8 mouse cellular contexts compared by ENCODE assay signal in genomic region chr1:172297611-172298537, GRCm38 (mm10). TPM values are rescaled to one million over a fixed set of nuclear protein-coding genes. Genes with fewer than 3 reads are reported as not detected.
DNase-seq lines count a peak whose midpoint lies in the region; ATAC-seq and TF ChIP-seq lines count a peak whose summit lies in the region.

Atp1a2 (minus strand) TSS chr1:172298064.

- H3K9ac ChIP-seq in hindbrain, embryonic 14.5 days, result peak within 1 kb of the TSS; percentile 47
- peak within 1 kb of the TSS; percentile 40 for H3K9ac ChIP-seq in limb, embryonic 14.5 days (ENCODE audit: low read depth, low read length, severe bottlenecking)
- peak within 1 kb of the TSS; percentile 67 for H3K9ac ChIP-seq in neural tube, embryonic 13.5 days

- no peak for TF ChIP-seq POLR2A in limb, embryonic 14.5 days (IDR thresholded peaks at IDR 0.05; ENCODE audit: borderline replicate concordance, extremely low read depth, insufficient read depth, insufficient read length)

- peak; percentile 29; the same call in 1 of the 2 replicates for ATAC-seq in hindbrain, embryonic 14.5 days (ENCODE audit: low FRiP score)
- peak; percentile 71 for ATAC-seq in limb, embryonic 14.5 days (ENCODE audit: low FRiP score, low read depth)
- peak; percentile 32 for ATAC-seq in neural tube, embryonic 13.5 days (ENCODE audit: low read depth)
- no peak for ATAC-seq in CD4-positive, CD25-positive, alpha-beta regulatory T cell, adult 4 months

- WGBS in hindbrain, embryonic 14.5 days, result 7% methylated on average over 16 of the region's 16 CpGs
- 9% methylated on average over 16 of the region's 16 CpGs for WGBS in limb, embryonic 14.5 days
- 9% methylated on average over 16 of the region's 16 CpGs for WGBS in neural tube, embryonic 13.5 days

- peak within 1 kb of the TSS; percentile 44 for H3K4me2 ChIP-seq in hindbrain, embryonic 14.5 days (replicated peaks)
- H3K4me2 ChIP-seq in limb, embryonic 14.5 days (replicated peaks; ENCODE audit: low read depth, low read length, severe bottlenecking), result peak within 1 kb of the TSS; percentile 37
- H3K4me2 ChIP-seq in neural tube, embryonic 13.5 days, result peak within 1 kb of the TSS; percentile 50

- peak within 1 kb of the TSS; percentile 88 for H3K27ac ChIP-seq in brown adipose tissue, adult 24 weeks (replicated peaks; ENCODE audit: low read depth, low read length)
- peak within 1 kb of the TSS; percentile 73 for H3K27ac ChIP-seq in hindbrain, embryonic 14.5 days
- H3K27ac ChIP-seq in limb, embryonic 14.5 days (replicated peaks; ENCODE audit: low read depth, low read length), result peak within 1 kb of the TSS; percentile 59
- H3K27ac ChIP-seq in neural tube, embryonic 13.5 days (replicated peaks), result peak within 1 kb of the TSS; percentile 76

- no peaks in the 10 kb centered on the region for H3K36me3 ChIP-seq in hindbrain, embryonic 14.5 days (replicated peaks; ENCODE audit: control insufficient read depth, insufficient read depth)
- H3K36me3 ChIP-seq in limb, embryonic 14.5 days (ENCODE audit: control insufficient read depth, insufficient read depth, low read length), result no peaks in the 10 kb centered on the region
- H3K36me3 ChIP-seq in neural tube, embryonic 13.5 days, result no peaks in the 10 kb centered on the region

- peak within 1 kb of the TSS; percentile 71 for H3K4me3 ChIP-seq in brown adipose tissue, adult 24 weeks (ENCODE audit: insufficient read depth, low read depth, low read length)
- H3K4me3 ChIP-seq in hindbrain, embryonic 14.5 days (replicated peaks; ENCODE audit: low read length), result peak within 1 kb of the TSS; percentile 33
- H3K4me3 ChIP-seq in limb, embryonic 14.5 days (replicated peaks; ENCODE audit: low read length), result peak within 1 kb of the TSS; percentile 21
- H3K4me3 ChIP-seq in neural tube, embryonic 13.5 days, result peak within 1 kb of the TSS; percentile 37

- no peaks in the 10 kb centered on the region for H3K9me3 ChIP-seq in hindbrain, embryonic 14.5 days (ENCODE audit: control insufficient read depth, low read length)
- no peaks in the 10 kb centered on the region for H3K9me3 ChIP-seq in limb, embryonic 14.5 days (ENCODE audit: control insufficient read depth, low read length)
- no peaks in the 10 kb centered on the region for H3K9me3 ChIP-seq in neural tube, embryonic 13.5 days

- intact Hi-C loops in gastrocnemius, postnatal 14 days (cut with DNase I; ENCODE audit: low total_unique reads), result no loop called here

- DNase-seq in cerebellum, adult 11-12 months, result peak; percentile 28
- no peak for DNase-seq in cerebellum, adult 8-10 months
- peak; percentile 83 for DNase-seq in gastrocnemius, postnatal 14 days
- no peak for DNase-seq in hindbrain, embryonic 14.5 days (ENCODE audit: low spot score)
- DNase-seq in limb, embryonic 14.5 days (ENCODE audit: low spot score), result peak; percentile 55

- H3K27me3 ChIP-seq in hindbrain, embryonic 14.5 days (ENCODE audit: control insufficient read depth, insufficient read depth, low read length), result no peaks in the 10 kb centered on the region; the same call in 1 of the 2 replicates
- no peaks in the 10 kb centered on the region for H3K27me3 ChIP-seq in limb, embryonic 14.5 days (ENCODE audit: control insufficient read depth, insufficient read depth, low read length)
- no peaks in the 10 kb centered on the region for H3K27me3 ChIP-seq in neural tube, embryonic 13.5 days

- H3K4me1 ChIP-seq in brown adipose tissue, adult 24 weeks (ENCODE audit: control insufficient read depth, insufficient read depth, insufficient read length, low read length), result peaks cover 11% of the 10 kb centered on the region
- peaks cover 19% of the 10 kb centered on the region for H3K4me1 ChIP-seq in hindbrain, embryonic 14.5 days (replicated peaks; ENCODE audit: control insufficient read depth, insufficient read depth, low read length)
- peaks cover 35% of the 10 kb centered on the region for H3K4me1 ChIP-seq in limb, embryonic 14.5 days (ENCODE audit: control insufficient read depth, insufficient read depth, low read length)
- H3K4me1 ChIP-seq in neural tube, embryonic 13.5 days (replicated peaks), result peaks cover 77% of the 10 kb centered on the region

RNA-seq across cellular contexts. Expression of gene Atp1a2, which starts in this region (rescaled TPM):
- 428 and 499 TPM in 2 replicates for polyA plus RNA-seq in brown adipose tissue, adult 24 weeks (2012; ENCODE audit: insufficient read depth, insufficient read length, missing spikeins)
- 1,000 to 10,000 TPM in 1 of 2 experiments, 100 to 1,000 TPM in 1; 826 to 1,026 TPM for total RNA-seq in gastrocnemius, postnatal 14 days (2021)
- 27.9 and 29.5 TPM in 2 replicates for polyA plus RNA-seq in hindbrain, embryonic 14.5 days (2014; fragmentation: Nextera tagmentation; extraction: Ambion mirVana)
- polyA plus RNA-seq in limb, embryonic 14.5 days (2012; rRNA removed), result 11.3 and 13.5 TPM in 2 replicates
- 1.7 and 1.8 TPM in 2 replicates for polyA plus RNA-seq in limb, embryonic 14.5 days (2014; fragmentation: Nextera tagmentation; extraction: Ambion mirVana)
- 38.6 and 40.0 TPM in 2 replicates for polyA plus RNA-seq in neural tube, embryonic 13.5 days (2015; fragmentation: Nextera tagmentation; extraction: Ambion mirVana)
- under 1 TPM; 0.33 to 0.42 TPM for polyA plus RNA-seq in CD4-positive, CD25-positive, alpha-beta regulatory T cell, adult 4 months (2017; shearing (Covaris generic))

Comparison
In these comparisons a context has a peak if more than half of its experiments do, and no peak if none do; other contexts are left out.
1. RNA of gene Atp1a2 (polyA plus RNA-seq): 428 to 499 TPM in brown adipose tissue, adult 24 weeks; 38.6 to 40.0 TPM in neural tube, embryonic 13.5 days, 27.9 to 29.5 TPM in hindbrain, embryonic 14.5 days, 1.7 to 13.5 TPM in limb, embryonic 14.5 days and 0.33 to 0.42 TPM in CD4-positive, CD25-positive, alpha-beta regulatory T cell, adult 4 months; every median in the first group is over 10 times any median in the second.
2. DNase-seq: peak in cerebellum, adult 11-12 months (single experiment), gastrocnemius, postnatal 14 days (single experiment) and limb, embryonic 14.5 days (single experiment); none in cerebellum, adult 8-10 months (single experiment) and hindbrain, embryonic 14.5 days (single experiment).
3. H3K4me3 ChIP-seq: peak in every context shown above with its lines; median percentile 71 in brown adipose tissue, adult 24 weeks; 37 in neural tube, embryonic 13.5 days; 33 in hindbrain, embryonic 14.5 days; 21 in limb, embryonic 14.5 days.
4. Peak in every context shown above with its lines, with median percentiles within 50 percentile points of each other: H3K27ac ChIP-seq, H3K4me2 ChIP-seq and H3K9ac ChIP-seq.